In genomic region chr19:9073776-9074411, GRCm38 (mm10) we compare ENCODE assay signal across 10 mouse cellular contexts. TPM values are rescaled to one million over a fixed set of nuclear protein-coding genes. Genes with fewer than 3 reads are reported as not detected.
DNase-seq lines count a peak whose midpoint lies in the region; ATAC-seq and TF ChIP-seq lines count a peak whose summit lies in the region.
"Had no signal": no experiment of that assay in that cellular context is flagged by ENCODE, and none has a peak within 500 bp of the region (broad histone marks: within the 10 kb centered on the region; RNA-seq: fewer than 3 reads in every experiment).

No protein-coding gene starts in this region.

- no peak for DNase-seq in intestine, embryonic 14.5 days (ENCODE audit: low spot score)
- peak; percentile 28 for DNase-seq in adipocyte (ENCODE audit: low spot score)
- peak; percentile 36 to 48 for DNase-seq in heart, postnatal 10 days
- no peak for DNase-seq in hindbrain, embryonic 14.5 days (ENCODE audit: low spot score)
- DNase-seq in ovary, postnatal 14 days (ENCODE audit: low spot score): no peak
- DNase-seq in layer of hippocampus, postnatal 25 days (ENCODE audit: extremely low spot score in 1 of 2, low spot score in 1 of 2): no peak

- H3K27me3 ChIP-seq in intestine, embryonic 14.5 days (replicated peaks; ENCODE audit: control insufficient read depth, insufficient read depth, low read length): no peaks in the 10 kb centered on the region
- H3K27me3 ChIP-seq in intestine, postnatal 0 days (replicated peaks; ENCODE audit: control insufficient read depth, insufficient read depth, low read length): no peaks in the 10 kb centered on the region
- H3K27me3 ChIP-seq in hindbrain, embryonic 14.5 days (ENCODE audit: control insufficient read depth, insufficient read depth, low read length): no peaks in the 10 kb centered on the region

- 0 out of 2 replicates have a peak overlapping the region, but pooled peaks have one; percentile 9 for H3K9ac ChIP-seq in intestine, embryonic 14.5 days (ENCODE audit: low read length)
- H3K9ac ChIP-seq in intestine, postnatal 0 days (ENCODE audit: low read depth, low read length): no peak overlapping the region
- H3K9ac ChIP-seq in hindbrain, embryonic 14.5 days: no peak overlapping the region

- H3K27ac ChIP-seq in intestine, embryonic 14.5 days (ENCODE audit: low read depth): peak overlapping the region; percentile 61
- H3K27ac ChIP-seq in intestine, postnatal 0 days (ENCODE audit: low read depth, low read length): no peak overlapping the region
- peak overlapping the region; percentile 99 for H3K27ac ChIP-seq in macrophage
- H3K27ac ChIP-seq in hindbrain, embryonic 14.5 days: no peak overlapping the region
- H3K27ac ChIP-seq: left cerebral cortex, adult 2 months had no signal

- peaks cover 46% of the 10 kb centered on the region for H3K4me1 ChIP-seq in intestine, embryonic 14.5 days (replicated peaks; ENCODE audit: control insufficient read depth, insufficient read depth, low read length)
- H3K4me1 ChIP-seq in intestine, postnatal 0 days (replicated peaks; ENCODE audit: control insufficient read depth, insufficient read depth, low read length): peaks cover 8% of the 10 kb centered on the region; the same call in 1 of the 2 replicates
- peaks cover 20% of the 10 kb centered on the region for H3K4me1 ChIP-seq in hindbrain, embryonic 14.5 days (replicated peaks; ENCODE audit: control insufficient read depth, insufficient read depth, low read length)

- H3K4me3 ChIP-seq in intestine, embryonic 14.5 days (ENCODE audit: low read depth, low read length): no peak overlapping the region
- H3K4me3 ChIP-seq in intestine, postnatal 0 days (ENCODE audit: low read depth, low read length): no peak overlapping the region
- no peak overlapping the region for H3K4me3 ChIP-seq in macrophage (ENCODE audit: inconsistent target)
- H3K4me3 ChIP-seq in hindbrain, embryonic 14.5 days (replicated peaks; ENCODE audit: low read length): no peak overlapping the region
- H3K4me3 ChIP-seq: left cerebral cortex, adult 2 months had no signal

- no peak for ATAC-seq in intestine, embryonic 14.5 days (replicated peaks; ENCODE audit: low FRiP score, low TSS enrichment, low read depth)
- no peak for ATAC-seq in intestine, postnatal 0 days
- ATAC-seq in hindbrain, embryonic 14.5 days (ENCODE audit: low FRiP score): no peak

- no peaks in the 10 kb centered on the region for H3K36me3 ChIP-seq in intestine, embryonic 14.5 days (ENCODE audit: control insufficient read depth, insufficient read depth, low read length)
- no peaks in the 10 kb centered on the region for H3K36me3 ChIP-seq in intestine, postnatal 0 days (ENCODE audit: control insufficient read depth, insufficient read depth)
- H3K36me3 ChIP-seq in macrophage (ENCODE audit: inconsistent target): no peaks in the 10 kb centered on the region
- no peaks in the 10 kb centered on the region for H3K36me3 ChIP-seq in hindbrain, embryonic 14.5 days (replicated peaks; ENCODE audit: control insufficient read depth, insufficient read depth)

- intact Hi-C loops in heart, postnatal 10 days (cut with DNase I): no loop called here

- TF ChIP-seq CTCF in intestine, postnatal 0 days (IDR thresholded peaks at IDR 0.05; ENCODE audit: low read depth): no peak

- no peaks in the 10 kb centered on the region for H3K9me3 ChIP-seq in intestine, embryonic 14.5 days (ENCODE audit: control insufficient read depth, low read length)
- H3K9me3 ChIP-seq in intestine, postnatal 0 days (ENCODE audit: control insufficient read depth): no peaks in the 10 kb centered on the region
- no peaks in the 10 kb centered on the region for H3K9me3 ChIP-seq in hindbrain, embryonic 14.5 days (ENCODE audit: control insufficient read depth, low read length)

- 47% methylated on average over 12 of the region's 12 CpGs for WGBS in intestine, embryonic 14.5 days
- WGBS in intestine, postnatal 0 days: 68% methylated on average over 12 of the region's 12 CpGs
- WGBS in macrophage (ENCODE audit: missing documents): 42% methylated on average over 12 of the region's 12 CpGs
- WGBS in hindbrain, embryonic 14.5 days: 82% methylated on average over 12 of the region's 12 CpGs

- H3K4me2 ChIP-seq in intestine, embryonic 14.5 days (ENCODE audit: low read length): no peak overlapping the region
- H3K4me2 ChIP-seq in intestine, postnatal 0 days (replicated peaks; ENCODE audit: low read depth): no peak overlapping the region
- no peak overlapping the region for H3K4me2 ChIP-seq in hindbrain, embryonic 14.5 days (replicated peaks)

- no peaks in the 10 kb centered on the region for H3K79me2 ChIP-seq in macrophage (ENCODE audit: inconsistent target)

RNA-seq across cellular contexts. Expression of gene Scgb1a1, which starts 13.9 kb away (rescaled TPM):
- not detected in 2 replicates for polyA plus RNA-seq in intestine, embryonic 14.5 days (2014; fragmentation: Nextera tagmentation; extraction: Ambion mirVana)
- not detected in 2 replicates for polyA plus RNA-seq in intestine, postnatal 0 days (2015; fragmentation: Nextera tagmentation; extraction: Ambion mirVana)
- 1 to 10 TPM in 1 of 2 experiments, not detected in 1; 4.2 TPM for total RNA-seq in heart, postnatal 10 days (2021)
- total RNA-seq in macrophage (2018; cell fraction: chromatin; rRNA removed): not detected
- total RNA-seq in macrophage (2018; cell fraction: cytosol; rRNA removed): not detected
- not detected for total RNA-seq in macrophage (2018; cell fraction: nucleus; rRNA removed)
- not detected in 3 replicates for polyA plus RNA-seq in macrophage (2018)
- not detected in 2 replicates for polyA plus RNA-seq in hindbrain, embryonic 14.5 days (2014; fragmentation: Nextera tagmentation; extraction: Ambion mirVana)
- total RNA-seq in layer of hippocampus, postnatal 25 days (2021): not detected
- total RNA-seq: left cerebral cortex, adult 2 months; megakaryocyte progenitor cell, adult 5-6 weeks had no signal

Comparison
In these comparisons a context has a peak if more than half of its experiments do, and no peak if none do; other contexts are left out.
1. H3K27ac ChIP-seq: peak in intestine, embryonic 14.5 days (single experiment) and macrophage (single experiment); none in intestine, postnatal 0 days (single experiment) and hindbrain, embryonic 14.5 days (single experiment).
2. DNase-seq: peak in adipocyte (single experiment) and heart, postnatal 10 days (2 of 2); none in intestine, embryonic 14.5 days (single experiment), hindbrain, embryonic 14.5 days (single experiment), ovary, postnatal 14 days (single experiment) and layer of hippocampus, postnatal 25 days (0 of 2).